ENCODE assay signal across 13 mouse cellular contexts in genomic region chr2:114918420-114919332, GRCm38 (mm10).
DNase-seq lines count a peak whose midpoint lies in the region; ATAC-seq and TF ChIP-seq lines count a peak whose summit lies in the region.
"Had no signal": no experiment of that assay in that cellular context is flagged by ENCODE, and none has a peak within 500 bp of the region (broad histone marks: within the 10 kb centered on the region; RNA-seq: fewer than 3 reads in every experiment).

No protein-coding gene starts in this region.

- no peaks in the 10 kb centered on the region for H3K27me3 ChIP-seq in forebrain, embryonic 15.5 days
- H3K27me3 ChIP-seq: heart, embryonic 12.5 days; liver, embryonic 13.5 days had no signal

- no peak overlapping the region for H3K4me2 ChIP-seq in forebrain, embryonic 15.5 days (replicated peaks)
- H3K4me2 ChIP-seq: heart, embryonic 12.5 days; liver, embryonic 13.5 days had no signal

- H3K36me3 ChIP-seq in forebrain, embryonic 15.5 days, result no peaks in the 10 kb centered on the region
- H3K36me3 ChIP-seq: heart, embryonic 12.5 days; liver, embryonic 13.5 days had no signal

- peak; percentile 11 to 45 for DNase-seq in layer of hippocampus, adult 18-20 months (ENCODE audit: low spot score in 2 of 2)
- no peak for DNase-seq in layer of hippocampus, adult 9-10 months (ENCODE audit: low spot score)
- DNase-seq in brain, embryonic 14.5 days (ENCODE audit: low read depth), result peak; percentile 92
- peak; percentile 26 to 28 for DNase-seq in layer of hippocampus, postnatal 36 days
- DNase-seq in gastrocnemius, postnatal 25 days, result no peak
- DNase-seq in natural killer cell, adult 2 months (ENCODE audit: low spot score in 2 of 2), result no peak
- DNase-seq in kidney, adult 8-10 months, result no peak
- DNase-seq: adrenal gland, postnatal 10 days; cerebellum, adult 9-11 months; kidney, adult 18-20 months; liver, embryonic 13.5 days had no signal

- 47% methylated on average over 16 of the region's 16 CpGs for WGBS in forebrain, embryonic 15.5 days

- H3K4me1 ChIP-seq in forebrain, embryonic 15.5 days, result peaks cover 10% of the 10 kb centered on the region
- H3K4me1 ChIP-seq: heart, embryonic 12.5 days; liver, embryonic 13.5 days had no signal

- H3K9me3 ChIP-seq in forebrain, embryonic 15.5 days, result no peaks in the 10 kb centered on the region
- H3K9me3 ChIP-seq: heart, embryonic 12.5 days; liver, embryonic 13.5 days had no signal

- ATAC-seq in forebrain, embryonic 15.5 days (replicated peaks), result peak; percentile 92

- H3K27ac ChIP-seq in forebrain, embryonic 15.5 days (replicated peaks), result peak overlapping the region; percentile 46
- H3K27ac ChIP-seq: liver, embryonic 13.5 days had no signal

- no peak for TF ChIP-seq CTCF in brain, embryonic 14.5 days (IDR thresholded peaks at IDR 0.05; ENCODE audit: borderline replicate concordance, extremely low read depth, insufficient read depth, insufficient read length)

- no peak overlapping the region for H3K4me3 ChIP-seq in forebrain, embryonic 15.5 days
- H3K4me3 ChIP-seq: heart, embryonic 12.5 days; liver, embryonic 13.5 days had no signal

- no peak for TF ChIP-seq POLR2A in brain, embryonic 14.5 days (IDR thresholded peaks at IDR 0.05; ENCODE audit: borderline replicate concordance, extremely low read depth, insufficient read depth, insufficient read length, poor library complexity, severe bottlenecking)

- H3K9ac ChIP-seq in forebrain, embryonic 15.5 days (replicated peaks), result no peak overlapping the region
- H3K9ac ChIP-seq: heart, embryonic 12.5 days; liver, embryonic 13.5 days had no signal

Comparison
In these comparisons a context has a peak if more than half of its experiments do, and no peak if none do; other contexts are left out.
1. DNase-seq: peak in layer of hippocampus, adult 18-20 months (2 of 2), brain, embryonic 14.5 days (single experiment) and layer of hippocampus, postnatal 36 days (2 of 2); none in layer of hippocampus, adult 9-10 months (single experiment), gastrocnemius, postnatal 25 days (single experiment), natural killer cell, adult 2 months (0 of 2) and kidney, adult 8-10 months (0 of 2).